Mouse (Mus musculus) brown adipose tissue, adult 24 weeks (tissue): ENCODE results near the gene Pcyt2. TPM values are rescaled to one million over a fixed set of nuclear protein-coding genes. Genes with fewer than 3 reads are reported as not detected.

ENCODE experiments used
- H3K27ac ChIP-seq: fragments of 200-500 bp; replicated peaks from 2 replicates; pipeline ENCODE4 v1.5.1; 2012; ENCODE audit warnings: low read depth, mild to moderate bottlenecking, low read length
- H3K4me1 ChIP-seq: fragments of 200-500 bp; 2 replicates; pipeline ENCODE4 v1.6.1; 2012; ENCODE audit warnings: low read length, mixed read lengths; ENCODE audit not compliant: control insufficient read depth, insufficient read depth, insufficient read length
- H3K4me3 ChIP-seq: fragments of 200-500 bp; 2 replicates; pipeline ENCODE4 v1.5.1; 2012; ENCODE audit warnings: low read depth, mild to moderate bottlenecking, low read length, moderate library complexity; ENCODE audit not compliant: insufficient read depth
- polyA plus RNA-seq: library from polyadenylated mRNA; stranded (reverse); fragments of >200 nt; gene quantifications from 2 replicates; pipeline ENCODE4 v1.2.4, GENCODE M21; 2012; ENCODE audit not compliant: missing spikeins, insufficient read depth, insufficient read length

The Pcyt2 gene
- polyA plus RNA-seq, 1 experiment, result 104 TPM

- H3K27ac ChIP-seq, result peak overlapping the region; percentile 84
- peak overlapping the region; percentile 77 for H3K4me3 ChIP-seq
- no peaks in the 10 kb centered on the region for H3K4me1 ChIP-seq
Observed at GRCm38 (mm10) chr11:120573585-120574277, 44.0 kb downstream of the Pcyt2 start.

- Histone ChIP-seq H3K4me3 (peak within 1 kb of the TSS; percentile 82), H3K27ac (peak within 1 kb of the TSS; percentile 84), H3K4me1 (no peaks in the 10 kb centered on the region)
Observed at GRCm38 (mm10) chr11:120572752-120573584, 44.8 kb downstream of the Pcyt2 start, which contains the start of gene P4hb. TSS of gene P4hb (minus strand) at chr11:120573253.

GRCm38 (mm10) chr11:120572417-120572751 is 45.4 kb downstream of the Pcyt2 start:
- H3K4me1 ChIP-seq, result no peaks in the 10 kb centered on the region
- peak overlapping the region; percentile 46 for H3K27ac ChIP-seq
- H3K4me3 ChIP-seq, result peak overlapping the region; percentile 82

GRCm38 (mm10) chr11:120571754-120572416 is 45.9 kb downstream of the Pcyt2 start:
- H3K27ac ChIP-seq, result no peak overlapping the region
- no peaks in the 10 kb centered on the region for H3K4me1 ChIP-seq
- peak overlapping the region; percentile 82 for H3K4me3 ChIP-seq

GRCm38 (mm10) chr11:120571122-120571521 is 46.6 kb downstream of the Pcyt2 start:
- no peak overlapping the region for H3K27ac ChIP-seq
- no peaks in the 10 kb centered on the region for H3K4me1 ChIP-seq
- peak overlapping the region; percentile 82 for H3K4me3 ChIP-seq

- Histone ChIP-seq H3K4me1 (no peaks in the 10 kb centered on the region), H3K27ac (no peak overlapping the region)
Observed at GRCm38 (mm10) chr11:120568324-120568723, 49.4 kb downstream of the Pcyt2 start.

GRCm38 (mm10) chr11:120565114-120565513 is 52.6 kb downstream of the Pcyt2 start:
- Histone ChIP-seq H3K27ac (no peak overlapping the region), H3K4me1 (no peaks in the 10 kb centered on the region), H3K4me3 (no peak overlapping the region)

More at GRCm38 (mm10) chr11:120568324-120568723, 49.4 kb downstream of the Pcyt2 start:
- H3K4me3 ChIP-seq, result no peak overlapping the region

- no peak overlapping the region for H3K4me3 ChIP-seq
- no peak overlapping the region for H3K27ac ChIP-seq
- no peaks in the 10 kb centered on the region for H3K4me1 ChIP-seq
Observed at GRCm38 (mm10) chr11:120562949-120563348, 54.8 kb downstream of the Pcyt2 start.

GRCm38 (mm10) chr11:120560952-120561728 is 56.6 kb downstream of the Pcyt2 start:
- H3K27ac ChIP-seq, result no peak overlapping the region
- no peaks in the 10 kb centered on the region for H3K4me1 ChIP-seq

More at GRCm38 (mm10) chr11:120560952-120561728, 56.6 kb downstream of the Pcyt2 start:
- H3K4me3 ChIP-seq, result no peak overlapping the region

Other genes starting within 250 kb of the Pcyt2 start
- gene Faap100, start 239.2 kb downstream of the Pcyt2 start, polyA plus RNA-seq, result 6.2 and 7.3 TPM in 2 replicates
- 27.2 and 35.9 TPM in 2 replicates for gene Nploc4, start 180.2 kb downstream of the Pcyt2 start, polyA plus RNA-seq
- gene Tspan10, start 175.3 kb downstream of the Pcyt2 start, polyA plus RNA-seq, result not detected in 2 replicates
- not detected in 2 replicates for gene Pde6g, start 164.4 kb downstream of the Pcyt2 start, polyA plus RNA-seq
- 58.7 and 70.2 TPM in 2 replicates for gene Oxld1, start 159.9 kb downstream of the Pcyt2 start, polyA plus RNA-seq
- 5.7 and 8.6 TPM in 2 replicates for gene Ccdc137, start 159.8 kb downstream of the Pcyt2 start, polyA plus RNA-seq
- gene Arl16, start 150.3 kb downstream of the Pcyt2 start, polyA plus RNA-seq, result 11.4 and 20.4 TPM in 2 replicates
- gene Mrpl12, start 133.3 kb downstream of the Pcyt2 start, polyA plus RNA-seq, result 278 and 304 TPM in 2 replicates
- gene Slc25a10, start 126.1 kb downstream of the Pcyt2 start, polyA plus RNA-seq, result 32.9 and 33.9 TPM in 2 replicates
- not detected in 2 replicates for gene Gcgr, start 87.2 kb downstream of the Pcyt2 start, polyA plus RNA-seq
- gene Mcrip1, start 68.2 kb downstream of the Pcyt2 start, polyA plus RNA-seq, result 24.6 and 28.0 TPM in 2 replicates
- 4.1 and 5.5 TPM in 2 replicates for gene Ppp1r27, start 66.8 kb downstream of the Pcyt2 start, polyA plus RNA-seq
- 95.0 and 97.3 TPM in 2 replicates for gene P4hb, start 44.7 kb downstream of the Pcyt2 start, polyA plus RNA-seq
- gene Arhgdia, start 36.3 kb downstream of the Pcyt2 start, polyA plus RNA-seq, result 117 and 146 TPM in 2 replicates
- gene Alyref, start 19.6 kb downstream of the Pcyt2 start, polyA plus RNA-seq, result 49.2 and 58.8 TPM in 2 replicates
- 54.9 and 59.1 TPM in 2 replicates for gene Anapc11, start 19.5 kb downstream of the Pcyt2 start, polyA plus RNA-seq
- gene Npb, start 9.5 kb downstream of the Pcyt2 start, polyA plus RNA-seq, result not detected in 2 replicates
- gene Sirt7, start 7.3 kb upstream of the Pcyt2 start, polyA plus RNA-seq, result 5.8 and 10.5 TPM in 2 replicates
- 10.4 and 13.3 TPM in 2 replicates for gene Mafg, start 15.7 kb upstream of the Pcyt2 start, polyA plus RNA-seq
- 1.0 and 1.3 TPM in 2 replicates for gene Pycr1, start 25.8 kb upstream of the Pcyt2 start, polyA plus RNA-seq
- 2.7 and 3.8 TPM in 2 replicates for gene Myadml2, start 30.2 kb upstream of the Pcyt2 start, polyA plus RNA-seq
- gene Notum, start 43.2 kb upstream of the Pcyt2 start, polyA plus RNA-seq, result not detected in 2 replicates
- 33.3 and 33.7 TPM in 2 replicates for gene Aspscr1, start 55.0 kb upstream of the Pcyt2 start, polyA plus RNA-seq
- gene Cenpx, start 95.8 kb upstream of the Pcyt2 start, polyA plus RNA-seq, result 66.6 and 68.4 TPM in 2 replicates
- gene Lrrc45, start 96.0 kb upstream of the Pcyt2 start, polyA plus RNA-seq, result 3.0 and 6.2 TPM in 2 replicates
- 1.9 and 2.5 TPM in 2 replicates for gene Rac3, start 103.5 kb upstream of the Pcyt2 start, polyA plus RNA-seq
- gene Dcxr, start 109.3 kb upstream of the Pcyt2 start, polyA plus RNA-seq, result 9.4 and 15.5 TPM in 2 replicates
- gene Cbr2, start 114.2 kb upstream of the Pcyt2 start, polyA plus RNA-seq, result 20.9 and 26.0 TPM in 2 replicates
- 14.9 and 15.4 TPM in 2 replicates for gene Hmga1b, start 144.9 kb upstream of the Pcyt2 start, polyA plus RNA-seq
- gene Rfng, start 166.3 kb upstream of the Pcyt2 start, polyA plus RNA-seq, result 14.0 and 15.1 TPM in 2 replicates
- gene Gps1, start 166.3 kb upstream of the Pcyt2 start, polyA plus RNA-seq, result 48.9 and 60.0 TPM in 2 replicates
- gene Dus1l, start 178.5 kb upstream of the Pcyt2 start, polyA plus RNA-seq, result 20.1 and 31.0 TPM in 2 replicates
- 5,806 and 7,060 TPM in 2 replicates for gene Fasn, start 206.6 kb upstream of the Pcyt2 start, polyA plus RNA-seq